Mouse (Mus musculus): ENCODE results near the gene Cep164. TPM values are rescaled to one million over a fixed set of nuclear protein-coding genes. Genes with fewer than 3 reads are reported as not detected.

Cep164 gene
- polyA plus RNA-seq, 1 experiment from 2014 or later, result 12.4 TPM

- no peak for ATAC-seq
- TF ChIP-seq CTCF (IDR thresholded peaks at IDR 0.05; ENCODE audit: low read depth), result no peak
- 83% methylated on average over 1 of the region's 1 CpGs for WGBS
- Histone ChIP-seq H3K4me3 (ENCODE audit: low read depth, low read length) (no peak overlapping the region), H3K4me1 (replicated peaks; ENCODE audit: control insufficient read depth, insufficient read depth, low read length) (peaks cover 15% of the 10 kb centered on the region; the same call in 1 of the 2 replicates), H3K36me3 (ENCODE audit: control insufficient read depth, insufficient read depth) (peaks cover 38% of the 10 kb centered on the region), H3K4me2 (replicated peaks; ENCODE audit: low read depth) (no peak overlapping the region), H3K9me3 (ENCODE audit: control insufficient read depth) (no peaks in the 10 kb centered on the region), H3K27ac (ENCODE audit: low read depth, low read length) (no peak overlapping the region), H3K9ac (ENCODE audit: low read depth, low read length) (no peak overlapping the region), H3K27me3 (replicated peaks; ENCODE audit: control insufficient read depth, insufficient read depth, low read length) (no peaks in the 10 kb centered on the region)
Observed at GRCm38 (mm10) chr9:45854136-45854535, 25.6 kb upstream of the Cep164 start.

GRCm38 (mm10) chr9:45853695-45854094 lies 25.2 kb upstream of the Cep164 start:
- Histone ChIP-seq H3K36me3 (ENCODE audit: control insufficient read depth, insufficient read depth) (peaks cover 34% of the 10 kb centered on the region), H3K9me3 (ENCODE audit: control insufficient read depth) (no peaks in the 10 kb centered on the region), H3K4me2 (replicated peaks; ENCODE audit: low read depth) (no peak overlapping the region), H3K27ac (ENCODE audit: low read depth, low read length) (no peak overlapping the region), H3K27me3 (replicated peaks; ENCODE audit: control insufficient read depth, insufficient read depth, low read length) (no peaks in the 10 kb centered on the region), H3K9ac (ENCODE audit: low read depth, low read length) (no peak overlapping the region), H3K4me1 (replicated peaks; ENCODE audit: control insufficient read depth, insufficient read depth, low read length) (peaks cover 15% of the 10 kb centered on the region; the same call in 1 of the 2 replicates), H3K4me3 (ENCODE audit: low read depth, low read length) (no peak overlapping the region)
- no peak for TF ChIP-seq CTCF (IDR thresholded peaks at IDR 0.05; ENCODE audit: low read depth)
- 79% methylated on average over 2 of the region's 2 CpGs for WGBS
- ATAC-seq, result 0 out of 2 replicates have a peak, but pooled peaks have one; percentile 18

GRCm38 (mm10) chr9:45851776-45852175 lies 23.3 kb upstream of the Cep164 start:
- WGBS, result 83% methylated on average over 2 of the region's 2 CpGs
- Histone ChIP-seq H3K9ac (ENCODE audit: low read depth, low read length) (no peak overlapping the region), H3K4me1 (replicated peaks; ENCODE audit: control insufficient read depth, insufficient read depth, low read length) (peaks cover 12% of the 10 kb centered on the region; the same call in 1 of the 2 replicates), H3K27ac (ENCODE audit: low read depth, low read length) (no peak overlapping the region), H3K27me3 (replicated peaks; ENCODE audit: control insufficient read depth, insufficient read depth, low read length) (no peaks in the 10 kb centered on the region), H3K36me3 (ENCODE audit: control insufficient read depth, insufficient read depth) (peaks cover 14% of the 10 kb centered on the region; the same call in 1 of the 2 replicates), H3K9me3 (ENCODE audit: control insufficient read depth) (no peaks in the 10 kb centered on the region), H3K4me2 (replicated peaks; ENCODE audit: low read depth) (no peak overlapping the region), H3K4me3 (ENCODE audit: low read depth, low read length) (no peak overlapping the region)
- ATAC-seq, result no peak
- TF ChIP-seq CTCF (IDR thresholded peaks at IDR 0.05; ENCODE audit: low read depth), result no peak

- no peak overlapping the region for H3K4me3 ChIP-seq (ENCODE audit: low read depth, low read length)
- H3K9ac ChIP-seq (ENCODE audit: low read depth, low read length), result no peak overlapping the region
- H3K4me2 ChIP-seq (replicated peaks; ENCODE audit: low read depth), result no peak overlapping the region
- no peak for TF ChIP-seq CTCF (IDR thresholded peaks at IDR 0.05; ENCODE audit: low read depth)
- peaks cover 14% of the 10 kb centered on the region; the same call in 1 of the 2 replicates for H3K36me3 ChIP-seq (ENCODE audit: control insufficient read depth, insufficient read depth)
- H3K4me1 ChIP-seq (replicated peaks; ENCODE audit: control insufficient read depth, insufficient read depth, low read length), result peaks cover 12% of the 10 kb centered on the region; the same call in 1 of the 2 replicates
- WGBS, result 53% methylated on average over 5 of the region's 5 CpGs
- no peaks in the 10 kb centered on the region for H3K9me3 ChIP-seq (ENCODE audit: control insufficient read depth)
- no peak for ATAC-seq
- H3K27me3 ChIP-seq (replicated peaks; ENCODE audit: control insufficient read depth, insufficient read depth, low read length), result no peaks in the 10 kb centered on the region
- no peak overlapping the region for H3K27ac ChIP-seq (ENCODE audit: low read depth, low read length)
Observed at GRCm38 (mm10) chr9:45851330-45851729, 22.8 kb upstream of the Cep164 start.

GRCm38 (mm10) chr9:45850528-45851155 lies 22.2 kb upstream of the Cep164 start:
- Histone ChIP-seq H3K9me3 (ENCODE audit: control insufficient read depth) (no peaks in the 10 kb centered on the region), H3K27me3 (replicated peaks; ENCODE audit: control insufficient read depth, insufficient read depth, low read length) (no peaks in the 10 kb centered on the region), H3K27ac (ENCODE audit: low read depth, low read length) (peak overlapping the region; percentile 74), H3K36me3 (ENCODE audit: control insufficient read depth, insufficient read depth) (peaks cover 11% of the 10 kb centered on the region; the same call in 1 of the 2 replicates), H3K4me1 (replicated peaks; ENCODE audit: control insufficient read depth, insufficient read depth, low read length) (peaks cover 12% of the 10 kb centered on the region; the same call in 1 of the 2 replicates), H3K9ac (ENCODE audit: low read depth, low read length) (no peak overlapping the region), H3K4me3 (ENCODE audit: low read depth, low read length) (no peak overlapping the region), H3K4me2 (replicated peaks; ENCODE audit: low read depth) (peak overlapping the region; percentile 9; the same call in 1 of the 2 replicates)
- ATAC-seq, result no peak
- 35% methylated on average over 8 of the region's 8 CpGs for WGBS
- no peak for TF ChIP-seq CTCF (IDR thresholded peaks at IDR 0.05; ENCODE audit: low read depth)

GRCm38 (mm10) chr9:45849528-45850408 lies 21.3 kb upstream of the Cep164 start:
- WGBS, result 56% methylated on average over 9 of the region's 9 CpGs
- no peak overlapping the region for H3K4me3 ChIP-seq (ENCODE audit: low read depth, low read length)
- H3K4me2 ChIP-seq (replicated peaks; ENCODE audit: low read depth), result peak overlapping the region; percentile 9; the same call in 1 of the 2 replicates
- H3K27me3 ChIP-seq (replicated peaks; ENCODE audit: control insufficient read depth, insufficient read depth, low read length), result no peaks in the 10 kb centered on the region
- ATAC-seq, result no peak
- H3K36me3 ChIP-seq (ENCODE audit: control insufficient read depth, insufficient read depth), result peaks cover 8% of the 10 kb centered on the region; the same call in 1 of the 2 replicates
- no peaks in the 10 kb centered on the region for H3K9me3 ChIP-seq (ENCODE audit: control insufficient read depth)
- no peak overlapping the region for H3K9ac ChIP-seq (ENCODE audit: low read depth, low read length)
- H3K27ac ChIP-seq (ENCODE audit: low read depth, low read length), result peak overlapping the region; percentile 74
- H3K4me1 ChIP-seq (replicated peaks; ENCODE audit: control insufficient read depth, insufficient read depth, low read length), result peaks cover 12% of the 10 kb centered on the region; the same call in 1 of the 2 replicates
- TF ChIP-seq CTCF (IDR thresholded peaks at IDR 0.05; ENCODE audit: low read depth), result no peak

Data from intestine, postnatal 0 days (tissue).